Mouse (Mus musculus) liver, postnatal 0 days (tissue): ENCODE measurements around the gene Nxpe3. TPM values are rescaled to one million over a fixed set of nuclear protein-coding genes. Genes with fewer than 3 reads are reported as not detected.
"Not testable (repeated sequence)": the region's sequence is repeated elsewhere in the genome, so short reads cannot be mapped to it uniquely, and the experiment has no call there.

ENCODE experiments used
- ATAC-seq: fragments of 200-750 bp; cut with Nextera tagmentation; 2 replicates; pipeline ENCODE4 v1.8.0; 2017; ENCODE audit warnings: mild to moderate bottlenecking, moderate library complexity
- DNase-seq: peaks from one replicate; pipeline ENCODE4 v3.0.0-alpha.2; 2016
- H3K27ac ChIP-seq: fragments of 300-500 bp; sonication (generic); 2 replicates; pipeline ENCODE4 v1.5.1; 2014; ENCODE audit warnings: antibody characterized with exemption, moderate library complexity, mild to moderate bottlenecking, low read depth
- H3K27me3 ChIP-seq: fragments of 300-500 bp; sonication (generic); 2 replicates; pipeline ENCODE4 v1.6.1; 2014; ENCODE audit warnings: low read length, control low read depth, mixed read lengths; ENCODE audit not compliant: insufficient read depth
- H3K36me3 ChIP-seq: fragments of 300-500 bp; sonication (generic); replicated peaks from 2 replicates; pipeline ENCODE4 v1.6.1; 2014; ENCODE audit warnings: mild to moderate bottlenecking, control low read depth, low read length, moderate library complexity, mixed read lengths; ENCODE audit not compliant: insufficient read depth
- H3K4me1 ChIP-seq: fragments of 300-500 bp; sonication (generic); 2 replicates; pipeline ENCODE4 v1.6.1; 2014; ENCODE audit warnings: antibody characterized with exemption, mild to moderate bottlenecking, control low read depth; ENCODE audit not compliant: insufficient read depth
- H3K4me2 ChIP-seq: fragments of 300-500 bp; sonication (generic); 2 replicates; pipeline ENCODE4 v1.6.1; 2014; ENCODE audit warnings: low read depth, mild to moderate bottlenecking, low read length, moderate library complexity, mixed read lengths
- H3K4me3 ChIP-seq: fragments of 300-500 bp; sonication (generic); 2 replicates; pipeline ENCODE4 v1.5.1; 2014; ENCODE audit warnings: low read depth, low read length
- H3K9ac ChIP-seq: fragments of 300-500 bp; sonication (generic); replicated peaks from 2 replicates; pipeline ENCODE4 v1.6.1; 2014; ENCODE audit warnings: mild to moderate bottlenecking, moderate library complexity
- H3K9me3 ChIP-seq: fragments of 300-500 bp; sonication (generic); 2 replicates; pipeline ENCODE4 v1.6.1; 2016; ENCODE audit warnings: mild to moderate bottlenecking, control low read depth, low read length, mixed read lengths
- CTCF ChIP-seq: sonication (generic); IDR thresholded peaks from 2 replicates; pipeline ENCODE4 v1.5.1; 2016; ENCODE audit warnings: antibody characterized with exemption, low read depth
- EP300 ChIP-seq: IDR thresholded peaks from 2 replicates; pipeline ENCODE4 v1.6.1; 2016; ENCODE audit warnings: antibody characterized with exemption, low read depth, mild to moderate bottlenecking
- WGBS: fragments of 180-500 bp; shearing (Covaris S2); extraction: QIAGEN DNeasy Blood & Tissue Kit; methylation state at CpG from one replicate; pipeline ENCODE4 v1.1.7; 2014; ENCODE audit not compliant: insufficient replicate concordance; 5-methylcytosine and 5-hydroxymethylcytosine counted together
- polyA plus RNA-seq: library from polyadenylated mRNA; unstranded; fragments of >200 nt; fragmentation: Nextera tagmentation; extraction: Ambion mirVana; gene quantifications from 2 replicates; pipeline ENCODE4 v1.2.1, GENCODE M21; 2015

Gene Nxpe3
- polyA plus RNA-seq, 1 experiment from 2014 or later = 0.22 TPM

GRCm38 (mm10) chr16:55843134-55843533, 52.0 kb downstream of the Nxpe3 start:
- Histone ChIP-seq H3K27ac (no peak overlapping the region), H3K36me3 (peaks cover 6% of the 10 kb centered on the region; the same call in 1 of the 2 replicates), H3K27me3 (no peaks in the 10 kb centered on the region), H3K4me1 (no peaks in the 10 kb centered on the region), H3K4me3 (no peak overlapping the region), H3K4me2 (no peak overlapping the region), H3K9me3 (no peaks in the 10 kb centered on the region), H3K9ac (no peak overlapping the region)
- ATAC-seq (no peak), DNase-seq (no peak)
- TF ChIP-seq EP300 (no peak), CTCF (no peak)
- 84% methylated on average over 5 of the region's 5 CpGs for WGBS

GRCm38 (mm10) chr16:55841506-55841905, 53.6 kb downstream of the Nxpe3 start:
- no peak for TF ChIP-seq EP300
- no peak for TF ChIP-seq CTCF
- 76% methylated on average over 6 of the region's 6 CpGs for WGBS
- DNase-seq = no peak

GRCm38 (mm10) chr16:55838510-55839474, 56.3 kb downstream of the Nxpe3 start, which contains the start of gene Nfkbiz:
Gene Nfkbiz, minus strand, starts transcription at chr16:55838899.
- H3K4me2 ChIP-seq = peak within 1 kb of the TSS; percentile 74
- ATAC-seq (peak; percentile 95), DNase-seq (peak; percentile 84)
- peak within 1 kb of the TSS; percentile 79 for H3K9ac ChIP-seq
- no peaks in the 10 kb centered on the region; the same call in 1 of the 2 replicates for H3K36me3 ChIP-seq
- H3K4me3 ChIP-seq = peak within 1 kb of the TSS; percentile 65
- under 1% methylated on average over 40 of the region's 40 CpGs for WGBS
- H3K4me1 ChIP-seq = no peaks in the 10 kb centered on the region
- TF ChIP-seq EP300 = no peak
- TF ChIP-seq CTCF = no peak
- peak within 1 kb of the TSS; percentile 90 for H3K27ac ChIP-seq
- no peaks in the 10 kb centered on the region for H3K27me3 ChIP-seq
- H3K9me3 ChIP-seq = no peaks in the 10 kb centered on the region

More at GRCm38 (mm10) chr16:55841506-55841905, 53.6 kb downstream of the Nxpe3 start:
- Histone ChIP-seq H3K4me3 (no peak overlapping the region), H3K4me2 (no peak overlapping the region), H3K9ac (no peak overlapping the region), H3K27me3 (no peaks in the 10 kb centered on the region), H3K9me3 (no peaks in the 10 kb centered on the region), H3K27ac (no peak overlapping the region), H3K36me3 (peaks cover 6% of the 10 kb centered on the region; the same call in 1 of the 2 replicates), H3K4me1 (no peaks in the 10 kb centered on the region)
- ATAC-seq = no peak

- Histone ChIP-seq H3K4me3 (peak overlapping the region; percentile 65), H3K9ac (peak overlapping the region; percentile 79), H3K4me1 (no peaks in the 10 kb centered on the region), H3K36me3 (no peaks in the 10 kb centered on the region; the same call in 1 of the 2 replicates), H3K4me2 (peak overlapping the region; percentile 74), H3K9me3 (no peaks in the 10 kb centered on the region), H3K27ac (peak overlapping the region; percentile 90), H3K27me3 (no peaks in the 10 kb centered on the region)
- no peak for ATAC-seq
- TF ChIP-seq EP300 (no peak), CTCF (no peak)
- 4% methylated on average over 3 of the region's 3 CpGs for WGBS
- no peak for DNase-seq
Observed at GRCm38 (mm10) chr16:55838129-55838509, 57.0 kb downstream of the Nxpe3 start.

- not testable (repeated sequence) for H3K9ac ChIP-seq
- WGBS = 84% methylated on average over 8 of the region's 8 CpGs
Observed at GRCm38 (mm10) chr16:55837653-55838052, 57.4 kb downstream of the Nxpe3 start.

GRCm38 (mm10) chr16:55837168-55837567, 57.9 kb downstream of the Nxpe3 start:
- Histone ChIP-seq H3K9ac (no peak overlapping the region), H3K9me3 (no peaks in the 10 kb centered on the region), H3K4me1 (no peaks in the 10 kb centered on the region), H3K4me3 (no peak overlapping the region), H3K27me3 (no peaks in the 10 kb centered on the region), H3K27ac (no peak overlapping the region), H3K4me2 (no peak overlapping the region), H3K36me3 (no peaks in the 10 kb centered on the region)
- ATAC-seq (no peak), DNase-seq (no peak)
- WGBS = 70% methylated on average over 2 of the region's 2 CpGs
- TF ChIP-seq CTCF = no peak
- no peak for TF ChIP-seq EP300

More at GRCm38 (mm10) chr16:55837653-55838052, 57.4 kb downstream of the Nxpe3 start:
- H3K4me3 ChIP-seq, H3K36me3 ChIP-seq, H3K9me3 ChIP-seq, H3K4me1 ChIP-seq, H3K27ac ChIP-seq, H3K27me3 ChIP-seq, ATAC-seq, DNase-seq: not testable (repeated sequence)
- peak overlapping the region; percentile 74 for H3K4me2 ChIP-seq
